Mouse (Mus musculus) erythroblast, embryonic 14.5 days (primary cell): ENCODE results near the gene Batf. TPM values are rescaled to one million over a fixed set of nuclear protein-coding genes. Genes with fewer than 3 reads are reported as not detected.

Experiments
- H3K27me3 ChIP-seq: 2 replicates; pipeline ENCODE4 v1.6.1; 2012; ENCODE audit warnings: inconsistent platforms; ENCODE audit not compliant: control insufficient read depth
- H3K36me3 ChIP-seq: 2 replicates; pipeline ENCODE4 v1.6.1; 2012; ENCODE audit warnings: mild to moderate bottlenecking, inconsistent platforms; ENCODE audit not compliant: control insufficient read depth
- H3K4me1 ChIP-seq: 2 replicates; pipeline ENCODE4 v1.6.1; 2012; ENCODE audit warnings: inconsistent platforms; ENCODE audit not compliant: control insufficient read depth
- H3K4me3 ChIP-seq: replicated peaks from 2 replicates; pipeline ENCODE3; 2012; ENCODE audit warnings: moderate library complexity, mild to moderate bottlenecking, inconsistent platforms
- H3K9me3 ChIP-seq: 2 replicates; pipeline ENCODE4 v1.6.1; 2012; ENCODE audit warnings: low read length, inconsistent platforms, mixed read lengths; ENCODE audit not compliant: control insufficient read depth
- GATA1 ChIP-seq: IDR thresholded peaks from 2 replicates; pipeline ENCODE4 v1.6.1; 2012; ENCODE audit warnings: low read length, inconsistent platforms, mixed read lengths
- TAL1 ChIP-seq: IDR thresholded peaks from 3 replicates; pipeline ENCODE4 v1.6.1; 2012; ENCODE audit warnings: low read length, inconsistent platforms, mixed read lengths
- polyA plus RNA-seq: library from polyadenylated mRNA; stranded (reverse); fragments of >175 nt; gene quantifications from 2 replicates; pipeline ENCODE4 v1.2.3, GENCODE M21; 2012

Batf gene
- polyA plus RNA-seq, 1 experiment, result 0.12 TPM

GRCm38 (mm10) chr12:85708556-85708955 is 22.1 kb downstream of the Batf start:
- Histone ChIP-seq H3K4me3 (no peak overlapping the region), H3K4me1 (peaks cover 19% of the 10 kb centered on the region)
- TF ChIP-seq GATA1, result no peak
- no peak for TF ChIP-seq TAL1

GRCm38 (mm10) chr12:85710695-85711094 is 24.2 kb downstream of the Batf start:
- H3K27me3 ChIP-seq, result no peaks in the 10 kb centered on the region; the same call in 1 of the 2 replicates
- H3K4me3 ChIP-seq, result no peak overlapping the region
- H3K36me3 ChIP-seq, result no peaks in the 10 kb centered on the region
- TF ChIP-seq TAL1 (no peak), GATA1 (no peak)
- H3K4me1 ChIP-seq, result peaks cover 4% of the 10 kb centered on the region
- peaks cover 3% of the 10 kb centered on the region; the same call in 1 of the 2 replicates for H3K9me3 ChIP-seq

More at GRCm38 (mm10) chr12:85708556-85708955, 22.1 kb downstream of the Batf start:
- Histone ChIP-seq H3K27me3 (no peaks in the 10 kb centered on the region; the same call in 1 of the 2 replicates), H3K9me3 (no peaks in the 10 kb centered on the region), H3K36me3 (no peaks in the 10 kb centered on the region)

GRCm38 (mm10) chr12:85712587-85712986 is 26.1 kb downstream of the Batf start:
- TF ChIP-seq TAL1 (no peak), GATA1 (no peak)
- Histone ChIP-seq H3K9me3 (peaks cover 3% of the 10 kb centered on the region; the same call in 1 of the 2 replicates), H3K36me3 (no peaks in the 10 kb centered on the region), H3K27me3 (no peaks in the 10 kb centered on the region), H3K4me3 (no peak overlapping the region), H3K4me1 (no peaks in the 10 kb centered on the region)

GRCm38 (mm10) chr12:85714126-85714525 is 27.7 kb downstream of the Batf start:
- Histone ChIP-seq H3K27me3 (no peaks in the 10 kb centered on the region), H3K4me1 (no peaks in the 10 kb centered on the region), H3K36me3 (no peaks in the 10 kb centered on the region), H3K4me3 (no peak overlapping the region), H3K9me3 (peaks cover 3% of the 10 kb centered on the region; the same call in 1 of the 2 replicates)
- no peak for TF ChIP-seq TAL1
- TF ChIP-seq GATA1, result no peak

GRCm38 (mm10) chr12:85725306-85725705 is 38.8 kb downstream of the Batf start:
- no peak for TF ChIP-seq GATA1
- no peak for TF ChIP-seq TAL1
- Histone ChIP-seq H3K9me3 (no peaks in the 10 kb centered on the region), H3K4me1 (no peaks in the 10 kb centered on the region), H3K4me3 (no peak overlapping the region), H3K36me3 (no peaks in the 10 kb centered on the region), H3K27me3 (no peaks in the 10 kb centered on the region)

GRCm38 (mm10) chr12:85726729-85727397 is 40.4 kb downstream of the Batf start:
- Histone ChIP-seq H3K27me3 (no peaks in the 10 kb centered on the region), H3K4me3 (no peak overlapping the region), H3K4me1 (no peaks in the 10 kb centered on the region), H3K9me3 (no peaks in the 10 kb centered on the region), H3K36me3 (no peaks in the 10 kb centered on the region)
- TF ChIP-seq GATA1 (no peak), TAL1 (no peak)

- Histone ChIP-seq H3K9me3 (no peaks in the 10 kb centered on the region), H3K4me1 (no peaks in the 10 kb centered on the region), H3K27me3 (no peaks in the 10 kb centered on the region), H3K36me3 (no peaks in the 10 kb centered on the region), H3K4me3 (no peak overlapping the region)
- TF ChIP-seq GATA1, result no peak
These were observed 41.7 kb downstream of the Batf start for GRCm38 (mm10) chr12:85728181-85728580.

- TF ChIP-seq GATA1, result no peak
- no peak for TF ChIP-seq TAL1
- H3K36me3 ChIP-seq, result no peaks in the 10 kb centered on the region
- no peak overlapping the region for H3K4me3 ChIP-seq
- no peaks in the 10 kb centered on the region for H3K27me3 ChIP-seq
- no peaks in the 10 kb centered on the region for H3K9me3 ChIP-seq
- H3K4me1 ChIP-seq, result no peaks in the 10 kb centered on the region
These were observed 42.8 kb downstream of the Batf start for GRCm38 (mm10) chr12:85729022-85729944.

GRCm38 (mm10) chr12:85729945-85730290 is 43.4 kb downstream of the Batf start:
- H3K27me3 ChIP-seq, result no peaks in the 10 kb centered on the region
- TF ChIP-seq GATA1, result no peak
- no peak for TF ChIP-seq TAL1
- H3K4me3 ChIP-seq, result no peak overlapping the region
- no peaks in the 10 kb centered on the region for H3K9me3 ChIP-seq
- no peaks in the 10 kb centered on the region for H3K4me1 ChIP-seq
- H3K36me3 ChIP-seq, result no peaks in the 10 kb centered on the region
